Mouse (Mus musculus): ENCODE data around the gene Rtkn2. TPM values are rescaled to one million over a fixed set of nuclear protein-coding genes. Genes with fewer than 3 reads are reported as not detected.
"Not testable (repeated sequence)": the region's sequence is repeated elsewhere in the genome, so short reads cannot be mapped to it uniquely, and the experiment has no call there.

Rtkn2 gene
- polyA plus RNA-seq, 1 experiment from 2014 or later, result 2.2 TPM

DNA sequence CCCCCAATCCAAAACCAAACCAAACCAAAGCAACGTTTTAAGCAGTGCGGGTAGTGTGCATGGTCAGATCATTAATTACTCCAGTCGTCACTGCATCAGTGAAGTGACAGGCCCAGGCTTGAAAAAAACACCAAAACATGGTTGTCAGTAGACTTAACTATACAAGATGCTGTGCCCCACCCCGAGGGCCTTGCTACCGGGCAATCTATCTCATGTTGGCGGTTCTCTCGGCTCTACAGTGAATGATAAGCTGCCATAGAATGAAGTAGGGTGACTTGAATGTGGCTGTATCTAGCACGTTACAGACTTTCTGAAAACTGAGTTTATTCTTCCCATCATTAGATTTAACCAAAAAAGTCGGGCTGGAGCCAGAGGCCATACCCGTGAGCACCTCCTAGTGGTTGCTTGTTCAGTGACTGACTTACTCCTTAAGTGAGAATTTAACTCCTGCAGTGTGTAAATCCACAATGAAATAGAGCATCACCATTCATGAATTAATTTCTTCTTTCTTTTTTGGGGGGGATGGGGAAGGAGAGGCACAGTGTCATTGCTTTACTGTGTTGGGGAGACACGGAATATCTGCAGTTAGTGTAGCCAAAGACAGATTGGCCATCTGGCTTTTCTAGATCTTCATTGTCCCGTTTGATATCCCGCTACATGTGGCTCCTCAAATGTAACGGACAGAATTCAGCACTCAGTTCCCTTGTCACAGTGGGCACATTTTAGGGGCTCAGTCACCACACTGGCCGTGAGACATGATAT lies 110.2 kb downstream of the Rtkn2 start:
- WGBS (ENCODE audit: insufficient replicate concordance), result 58% methylated on average over 15 of the region's 15 CpGs
- ATAC-seq, result no peak
- H3K4me1 ChIP-seq, result no peaks in the 10 kb centered on the region
- no peak overlapping the region for H3K4me3 ChIP-seq
- no peaks in the 10 kb centered on the region for H3K9me3 ChIP-seq (replicated peaks)
- H3K27me3 ChIP-seq (replicated peaks), result no peaks in the 10 kb centered on the region
- H3K4me2 ChIP-seq, result no peak overlapping the region
- H3K9ac ChIP-seq, result no peak overlapping the region
- no peaks in the 10 kb centered on the region for H3K36me3 ChIP-seq
- H3K27ac ChIP-seq, result no peak overlapping the region

- H3K4me1 ChIP-seq, result no peaks in the 10 kb centered on the region
- H3K4me2 ChIP-seq, result no peak overlapping the region
- no peaks in the 10 kb centered on the region for H3K27me3 ChIP-seq (replicated peaks)
- 60% methylated on average over 4 of the region's 4 CpGs for WGBS (ENCODE audit: insufficient replicate concordance)
- peaks cover 3% of the 10 kb centered on the region; the same call in 1 of the 2 replicates for H3K36me3 ChIP-seq
- no peak for ATAC-seq
- no peak overlapping the region for H3K4me3 ChIP-seq
- no peak overlapping the region for H3K9ac ChIP-seq
- no peaks in the 10 kb centered on the region for H3K9me3 ChIP-seq (replicated peaks)
- H3K27ac ChIP-seq, result no peak overlapping the region
Measured at GRCm38 (mm10) chr10:68090197-68090535, 110.8 kb downstream of the Rtkn2 start.

DNA sequence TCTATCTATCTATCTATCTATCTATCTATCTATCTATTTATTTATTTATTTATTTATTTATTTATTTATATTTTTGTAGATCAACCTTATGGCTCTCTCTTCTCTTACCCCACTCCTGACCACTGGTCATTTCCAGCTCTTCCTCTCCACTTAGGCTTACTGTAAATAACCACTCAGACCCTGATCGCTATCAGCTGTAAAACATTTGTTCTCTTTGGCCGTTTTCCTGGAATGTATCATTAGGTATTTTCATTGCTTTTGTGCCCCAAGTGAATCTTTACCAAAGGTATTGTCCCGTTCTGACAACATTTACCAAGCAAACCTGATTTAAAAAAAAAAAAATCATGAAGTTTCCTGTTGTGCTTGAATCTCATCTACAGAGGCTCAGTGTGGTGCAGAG lies 111.2 kb downstream of the Rtkn2 start:
- H3K4me3 ChIP-seq, result no peak overlapping the region
- 56% methylated on average over 3 of the region's 3 CpGs for whole genome bisulfite sequencing (ENCODE audit: insufficient replicate concordance)
- no peaks in the 10 kb centered on the region for H3K4me1 ChIP-seq
- H3K27ac ChIP-seq, result no peak overlapping the region
- H3K9ac ChIP-seq, result no peak overlapping the region
- no peak for ATAC-seq
- no peaks in the 10 kb centered on the region for H3K9me3 ChIP-seq (replicated peaks)
- no peaks in the 10 kb centered on the region for H3K27me3 ChIP-seq (replicated peaks)
- H3K4me2 ChIP-seq, result no peak overlapping the region
- H3K36me3 ChIP-seq, result peaks cover 6% of the 10 kb centered on the region; the same call in 1 of the 2 replicates

DNA sequence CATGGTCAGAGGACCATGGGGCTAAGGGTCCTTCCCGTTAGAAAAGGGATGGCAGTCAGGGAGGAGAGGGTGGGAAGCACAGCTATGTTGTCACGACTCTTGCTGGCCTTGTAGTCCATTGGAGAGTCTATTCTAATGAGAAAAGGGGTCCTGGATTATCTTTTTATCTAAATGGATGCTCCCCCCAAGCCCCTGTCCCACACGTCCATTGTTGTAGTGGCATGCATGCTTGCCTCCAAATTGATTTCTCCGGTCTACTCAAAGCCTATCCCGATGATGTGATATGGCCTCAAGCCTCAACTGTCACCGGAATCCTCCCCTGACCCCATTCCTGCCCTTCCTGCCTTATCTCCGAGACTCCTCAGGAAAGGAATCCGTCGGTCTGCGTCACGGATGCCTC lies 111.6 kb downstream of the Rtkn2 start:
- peaks cover 7% of the 10 kb centered on the region for H3K36me3 ChIP-seq
- H3K27ac ChIP-seq, result no peak overlapping the region
- H3K9me3 ChIP-seq (replicated peaks), result no peaks in the 10 kb centered on the region
- no peaks in the 10 kb centered on the region for H3K4me1 ChIP-seq
- H3K4me3 ChIP-seq, result no peak overlapping the region
- no peak overlapping the region for H3K4me2 ChIP-seq
- ATAC-seq, result no peak
- no peaks in the 10 kb centered on the region for H3K27me3 ChIP-seq (replicated peaks)
- 57% methylated on average over 11 of the region's 11 CpGs for whole genome bisulfite sequencing (ENCODE audit: insufficient replicate concordance)
- H3K9ac ChIP-seq, result no peak overlapping the region

DNA sequence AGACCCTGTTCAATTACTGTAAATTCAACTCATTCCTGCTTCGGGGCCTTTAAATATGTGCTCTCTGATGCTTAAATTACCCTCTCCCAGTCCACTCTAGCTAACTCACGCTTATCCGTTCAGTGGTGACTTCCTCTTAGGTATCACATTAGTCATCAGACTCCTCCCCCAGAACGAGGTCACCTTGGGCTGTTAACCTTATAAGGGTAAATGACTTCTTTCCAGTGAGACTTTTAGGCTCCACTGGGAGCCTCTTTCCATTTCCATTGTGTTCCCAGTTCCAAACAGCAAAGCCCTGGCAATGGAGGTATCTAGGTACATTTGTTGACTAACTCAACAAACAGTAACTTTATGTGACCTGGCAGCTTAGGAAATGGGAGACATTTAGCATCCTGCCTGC lies 112.5 kb downstream of the Rtkn2 start:
- no peak overlapping the region for H3K4me3 ChIP-seq
- H3K27me3 ChIP-seq (replicated peaks), result no peaks in the 10 kb centered on the region
- no peaks in the 10 kb centered on the region for H3K9me3 ChIP-seq (replicated peaks)
- no peak for ATAC-seq
- H3K4me2 ChIP-seq, result no peak overlapping the region
- H3K36me3 ChIP-seq, result peaks cover 16% of the 10 kb centered on the region
- no peak overlapping the region for H3K9ac ChIP-seq
- 50% methylated on average over 4 of the region's 4 CpGs for WGBS (ENCODE audit: insufficient replicate concordance)
- no peaks in the 10 kb centered on the region for H3K4me1 ChIP-seq
- H3K27ac ChIP-seq, result no peak overlapping the region

DNA sequence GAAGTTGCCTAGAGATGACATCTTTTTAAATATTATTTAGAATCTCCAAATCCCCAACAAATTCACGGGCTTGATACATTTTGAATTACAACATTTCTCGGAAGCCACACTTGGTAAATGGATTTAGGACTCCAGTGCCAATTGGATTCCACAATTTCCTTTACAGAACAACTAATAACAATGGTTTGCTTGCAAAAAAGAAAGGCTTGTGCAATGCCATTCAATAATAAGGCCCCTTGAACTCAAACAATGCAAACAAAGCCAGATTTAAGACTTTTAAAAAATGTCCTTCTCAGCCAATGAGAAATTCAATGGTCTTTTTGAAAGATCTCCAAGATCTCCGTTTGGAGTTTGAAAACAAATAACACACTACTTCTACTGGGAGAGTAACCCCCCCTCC lies 114.1 kb downstream of the Rtkn2 start:
- Histone ChIP-seq H3K27ac (no peak overlapping the region), H3K9me3 (replicated peaks) (no peaks in the 10 kb centered on the region), H3K4me1 (no peaks in the 10 kb centered on the region), H3K9ac (no peak overlapping the region), H3K36me3 (peaks cover 32% of the 10 kb centered on the region), H3K27me3 (replicated peaks) (no peaks in the 10 kb centered on the region), H3K4me3 (no peak overlapping the region), H3K4me2 (no peak overlapping the region)
- WGBS (ENCODE audit: insufficient replicate concordance), result 81% methylated on average over 3 of the region's 3 CpGs
- no peak for ATAC-seq

GRCm38 (mm10) chr10:68095136-68095535 lies 115.8 kb downstream of the Rtkn2 start:
- peaks cover 33% of the 10 kb centered on the region for H3K36me3 ChIP-seq
- ATAC-seq, result no peak
- no peak overlapping the region for H3K27ac ChIP-seq
- H3K9ac ChIP-seq, result no peak overlapping the region
- whole genome bisulfite sequencing (ENCODE audit: insufficient replicate concordance), result 60% methylated on average over 2 of the region's 2 CpGs
- H3K27me3 ChIP-seq (replicated peaks), result no peaks in the 10 kb centered on the region
- H3K4me3 ChIP-seq, result no peak overlapping the region
- no peaks in the 10 kb centered on the region for H3K4me1 ChIP-seq
- H3K9me3 ChIP-seq (replicated peaks), result no peaks in the 10 kb centered on the region
- H3K4me2 ChIP-seq, result no peak overlapping the region

GRCm38 (mm10) chr10:68096395-68096794 lies 117.0 kb downstream of the Rtkn2 start:
- Histone ChIP-seq H3K27ac (no peak overlapping the region), H3K4me1 (no peaks in the 10 kb centered on the region), H3K4me2 (no peak overlapping the region), H3K27me3 (replicated peaks) (no peaks in the 10 kb centered on the region), H3K4me3 (no peak overlapping the region), H3K9ac (no peak overlapping the region), H3K9me3 (replicated peaks) (no peaks in the 10 kb centered on the region), H3K36me3 (peaks cover 36% of the 10 kb centered on the region)
- WGBS (ENCODE audit: insufficient replicate concordance), result 77% methylated on average over 12 of the region's 12 CpGs
- ATAC-seq, result no peak

GRCm38 (mm10) chr10:68097821-68098675 lies 118.7 kb downstream of the Rtkn2 start:
- Histone ChIP-seq H3K27me3 (replicated peaks) (no peaks in the 10 kb centered on the region), H3K4me3 (no peak overlapping the region), H3K9ac (no peak overlapping the region), H3K4me1 (no peaks in the 10 kb centered on the region), H3K27ac (no peak overlapping the region), H3K36me3 (peaks cover 36% of the 10 kb centered on the region), H3K4me2 (no peak overlapping the region), H3K9me3 (replicated peaks) (no peaks in the 10 kb centered on the region)
- no peak for ATAC-seq
- 55% methylated on average over 19 of the region's 19 CpGs for WGBS (ENCODE audit: insufficient replicate concordance)

- H3K9me3 ChIP-seq (replicated peaks); H3K9ac ChIP-seq; H3K4me2 ChIP-seq; H3K4me3 ChIP-seq; ATAC-seq; H3K27me3 ChIP-seq (replicated peaks); H3K27ac ChIP-seq; H3K4me1 ChIP-seq: not testable (repeated sequence)
- peaks cover 36% of the 10 kb centered on the region for H3K36me3 ChIP-seq
- 72% methylated on average over 7 of the region's 7 CpGs for WGBS (ENCODE audit: insufficient replicate concordance)
Measured at GRCm38 (mm10) chr10:68099801-68100200, 120.4 kb downstream of the Rtkn2 start.

DNA sequence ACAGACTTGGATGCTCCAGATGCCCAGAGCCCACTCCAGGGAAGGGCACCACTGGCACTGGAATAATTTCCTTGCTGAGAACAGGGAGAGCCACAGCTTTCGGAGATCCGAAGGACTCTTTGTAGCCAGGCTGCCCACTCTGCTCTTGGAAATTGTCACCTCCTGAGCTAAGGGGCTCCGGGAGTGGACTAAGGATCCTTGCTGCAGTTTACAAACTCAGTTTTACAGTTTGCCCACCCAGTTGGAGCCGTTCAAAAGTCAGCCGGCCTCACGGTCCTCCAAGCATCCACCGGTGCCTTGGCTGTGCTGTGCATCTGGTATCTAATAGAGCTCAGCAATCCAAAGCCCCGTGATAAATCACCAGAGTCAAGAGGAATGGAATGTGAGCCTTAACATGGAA lies 121.1 kb downstream of the Rtkn2 start:
- no peaks in the 10 kb centered on the region for H3K9me3 ChIP-seq (replicated peaks)

GRCm38 (mm10) chr10:68101251-68101650 lies 121.9 kb downstream of the Rtkn2 start:
- Histone ChIP-seq H3K36me3 (peaks cover 27% of the 10 kb centered on the region), H3K27ac (no peak overlapping the region), H3K4me2 (no peak overlapping the region), H3K4me3 (no peak overlapping the region), H3K9me3 (replicated peaks) (no peaks in the 10 kb centered on the region), H3K27me3 (replicated peaks) (no peaks in the 10 kb centered on the region), H3K4me1 (peaks cover 10% of the 10 kb centered on the region), H3K9ac (no peak overlapping the region)
- WGBS (ENCODE audit: insufficient replicate concordance), result 69% methylated on average over 4 of the region's 4 CpGs
- no peak for ATAC-seq

More for the DNA sequence above, 121.1 kb downstream of the Rtkn2 start:
- H3K4me2 ChIP-seq, result no peak overlapping the region
- H3K27ac ChIP-seq, result no peak overlapping the region
- no peak for ATAC-seq
- H3K27me3 ChIP-seq (replicated peaks), result no peaks in the 10 kb centered on the region
- H3K4me3 ChIP-seq, result no peak overlapping the region
- no peak overlapping the region for H3K9ac ChIP-seq
- peaks cover 31% of the 10 kb centered on the region for H3K36me3 ChIP-seq
- WGBS (ENCODE audit: insufficient replicate concordance), result 73% methylated on average over 8 of the region's 8 CpGs
- H3K4me1 ChIP-seq, result peaks cover 6% of the 10 kb centered on the region
